Mouse (Mus musculus) T-helper 1 cell (primary cell): ENCODE measurements around the gene Cacna1h.

ENCODE experiments used
- in situ Hi-C: fragments of 300-600 bp; cut with MboI, MseI; formaldehyde crosslinking; loops from one replicate; pipeline ENCODE4 v1.15.1; 2025; ENCODE audit warnings: high pct_unique_total_duplicates

Gene Cacna1h

DNA sequence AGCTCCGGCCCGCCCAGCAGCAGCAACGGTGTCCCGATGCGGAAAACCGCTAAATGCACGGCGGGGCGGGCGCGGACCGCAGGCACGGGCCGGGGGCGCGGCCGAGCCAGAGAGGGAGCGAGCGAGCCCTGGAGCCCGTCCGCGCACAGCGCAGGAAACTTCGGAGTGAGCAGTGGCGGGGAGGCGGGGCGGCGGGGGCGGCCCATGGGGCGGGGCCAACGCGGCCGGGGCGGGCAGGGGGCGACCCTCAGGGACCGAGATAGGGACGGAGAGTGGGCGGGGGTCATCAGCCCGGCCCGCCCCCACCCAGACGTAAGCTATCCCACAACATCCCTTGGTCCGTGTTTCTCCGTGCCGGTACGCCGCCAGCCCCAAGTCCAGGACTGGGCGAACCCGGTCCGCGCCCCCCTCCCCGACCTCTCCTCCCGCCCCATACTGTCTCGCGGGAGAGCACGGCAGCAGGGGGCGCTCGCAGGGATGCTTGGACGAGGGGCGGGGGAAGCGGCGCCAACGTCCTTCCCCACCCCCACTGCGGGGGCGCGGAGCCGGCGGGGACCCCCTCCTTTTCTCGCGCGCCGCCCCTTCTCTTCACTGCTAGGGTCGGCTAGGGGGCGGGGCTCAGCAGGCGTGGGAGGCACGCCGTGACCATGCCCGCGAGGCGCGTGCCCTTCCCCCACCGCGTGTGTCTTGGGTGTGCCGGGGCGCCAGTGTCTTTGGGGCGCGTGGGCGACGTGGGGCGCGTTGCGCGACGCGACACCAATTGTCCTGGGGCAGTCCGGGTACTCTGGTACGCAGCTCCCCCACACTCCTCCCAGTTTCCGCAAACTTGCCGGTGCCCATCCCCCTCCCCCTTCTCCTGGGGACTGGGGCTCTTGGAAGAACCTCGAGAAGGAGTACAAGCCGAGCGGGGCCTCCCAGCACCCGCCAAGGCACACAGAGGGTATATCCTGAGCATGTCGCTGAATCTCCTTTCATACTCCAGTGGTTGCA is at the start of gene Cacna1h:
TSS of gene Cacna1h (minus strand) at position 167 of the 990 bp plus-strand sequence.
- in situ Hi-C loops: no loop called here

DNA sequence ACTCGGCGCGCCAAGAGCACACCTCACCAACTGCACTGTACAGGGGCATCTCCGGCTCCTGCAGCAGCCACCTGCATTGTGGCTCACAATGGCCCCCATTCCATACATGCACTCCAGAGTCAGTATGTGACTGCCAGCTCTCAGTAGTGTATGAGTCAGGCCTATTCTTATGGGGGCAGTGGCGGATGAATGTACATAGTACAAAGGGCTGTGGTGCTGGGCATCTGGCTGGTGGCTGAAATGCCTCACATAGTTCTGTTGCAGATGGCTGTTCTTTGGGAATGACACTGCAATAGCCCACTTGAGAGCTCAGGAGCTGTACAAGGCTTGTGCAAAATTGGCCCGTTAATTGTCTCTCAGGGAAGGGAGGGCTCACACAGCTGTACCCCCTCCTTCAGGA is 48.5 kb upstream of the Cacna1h start:
- in situ Hi-C loops: no loop called here

DNA sequence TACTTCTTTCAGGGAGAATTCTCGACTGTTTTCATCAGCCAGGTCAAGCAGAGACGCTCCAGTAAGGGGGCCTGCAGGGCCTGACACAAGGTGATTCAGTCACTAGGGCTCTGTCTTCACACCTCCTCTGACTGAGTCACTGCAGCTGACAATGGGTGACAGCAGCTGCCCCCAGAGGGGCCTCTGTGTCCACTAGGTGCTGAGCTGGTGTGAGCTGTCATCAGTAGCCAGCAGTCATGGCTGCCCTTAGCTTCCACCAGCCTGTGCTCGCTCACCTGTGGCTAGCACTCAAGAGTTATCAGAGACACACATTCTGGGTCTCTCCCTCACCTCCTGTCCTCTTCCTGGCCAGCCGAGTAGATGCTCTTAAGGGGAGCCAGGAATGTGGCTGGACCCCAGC is 47.2 kb upstream of the Cacna1h start:
- in situ Hi-C loops: no loop called here

DNA sequence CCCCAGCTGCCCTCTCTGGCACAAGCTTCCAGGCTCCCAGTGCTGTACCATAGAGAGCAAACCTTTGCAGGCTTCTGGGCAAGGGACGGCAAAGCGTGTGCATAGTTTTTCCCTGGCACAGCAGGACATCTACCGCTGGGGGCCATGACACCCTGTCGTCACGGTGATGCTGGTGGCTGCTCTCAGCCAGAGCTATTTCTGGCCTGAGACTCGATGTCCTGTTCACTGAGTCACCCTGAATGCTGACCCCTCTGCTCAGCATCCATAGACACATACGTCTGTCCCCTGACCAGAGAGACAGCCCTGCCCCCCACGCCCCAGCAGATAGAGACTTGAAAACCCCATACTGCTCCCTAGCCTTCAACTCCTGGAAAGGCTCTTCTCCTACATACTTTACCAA is 46.6 kb upstream of the Cacna1h start:
- in situ Hi-C loops: no loop called here

DNA sequence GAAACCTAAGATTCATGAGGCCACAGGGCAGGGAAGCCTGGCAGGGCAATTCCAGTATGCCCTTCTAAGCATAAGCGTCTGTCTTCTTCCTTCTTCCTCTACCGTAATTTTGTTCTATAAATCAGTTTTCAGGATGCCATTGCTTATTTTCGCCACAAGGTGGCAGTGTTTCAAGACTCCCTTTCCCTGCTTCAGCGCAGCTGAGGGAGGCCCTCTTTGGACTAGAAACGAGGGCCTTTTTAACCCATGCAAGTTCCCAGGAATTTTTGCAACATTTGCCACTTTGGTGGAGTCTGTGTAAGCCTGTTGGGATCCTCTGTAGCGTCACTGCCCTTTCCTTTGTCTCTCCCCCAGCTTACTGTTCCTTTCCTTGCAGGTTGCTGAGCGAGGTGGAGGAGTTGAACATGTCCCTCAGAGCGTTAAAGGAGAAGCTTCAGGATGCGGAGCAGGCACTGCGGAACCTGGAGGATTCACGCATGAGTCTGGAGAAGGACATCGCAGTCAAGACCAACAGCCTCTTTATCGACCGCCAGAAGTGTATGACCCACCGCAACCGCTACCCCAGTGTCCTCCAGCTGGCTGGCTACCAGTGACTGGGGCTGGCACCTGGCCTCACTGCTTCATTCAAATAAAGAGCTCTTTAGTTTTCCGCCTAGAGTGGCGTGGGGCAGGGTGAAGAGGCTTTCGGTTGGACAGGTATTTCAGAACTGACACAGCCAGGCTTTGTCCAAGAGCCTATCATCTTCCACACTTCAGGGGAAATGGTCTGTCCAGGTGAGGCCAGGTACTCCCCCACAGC is 42.6 kb upstream of the Cacna1h start:
- in situ Hi-C loops: loop anchor here (5.0 kb wide), 1 partner anchor 221 kb away; no protein-coding TSS in a partner anchor

DNA sequence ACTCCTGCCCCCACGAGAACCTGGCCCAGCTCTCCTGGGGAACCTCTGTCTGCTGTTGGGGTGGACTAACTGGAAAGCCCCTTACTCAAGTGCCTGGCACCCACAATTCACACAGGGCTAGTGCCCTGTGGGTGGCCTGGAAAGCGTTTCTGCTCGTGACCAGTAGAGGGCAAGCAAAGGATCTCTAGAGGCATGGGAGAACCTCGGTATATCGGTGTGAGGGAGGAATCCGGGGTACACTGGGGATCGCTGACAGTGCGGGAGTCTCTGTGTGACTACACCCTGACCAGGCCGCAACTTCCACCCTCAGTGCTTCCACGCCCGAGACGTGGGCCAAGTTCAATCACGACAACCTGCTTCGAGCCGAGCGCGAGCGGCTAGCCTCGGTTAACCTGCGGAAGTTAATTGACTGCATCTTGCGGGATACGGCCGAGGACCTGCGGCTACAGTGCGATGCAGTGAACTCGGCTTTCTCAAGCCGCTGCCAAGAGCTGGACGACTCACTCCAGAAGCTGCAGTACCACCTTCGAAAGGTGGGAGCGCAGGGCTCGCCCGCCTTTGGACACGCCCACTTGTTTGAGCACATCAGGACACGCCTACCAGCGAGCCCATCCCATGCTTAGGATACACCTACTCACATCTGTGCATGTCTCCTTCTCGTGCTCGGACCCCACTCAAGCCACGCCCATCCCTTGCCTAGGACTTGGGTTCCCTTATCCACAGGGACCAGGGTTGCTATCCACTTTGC is 40.9 kb upstream of the Cacna1h start:
- in situ Hi-C loops: loop anchor here (5.0 kb wide), 2 partner anchors 72 to 223 kb away; no protein-coding TSS in a partner anchor

DNA sequence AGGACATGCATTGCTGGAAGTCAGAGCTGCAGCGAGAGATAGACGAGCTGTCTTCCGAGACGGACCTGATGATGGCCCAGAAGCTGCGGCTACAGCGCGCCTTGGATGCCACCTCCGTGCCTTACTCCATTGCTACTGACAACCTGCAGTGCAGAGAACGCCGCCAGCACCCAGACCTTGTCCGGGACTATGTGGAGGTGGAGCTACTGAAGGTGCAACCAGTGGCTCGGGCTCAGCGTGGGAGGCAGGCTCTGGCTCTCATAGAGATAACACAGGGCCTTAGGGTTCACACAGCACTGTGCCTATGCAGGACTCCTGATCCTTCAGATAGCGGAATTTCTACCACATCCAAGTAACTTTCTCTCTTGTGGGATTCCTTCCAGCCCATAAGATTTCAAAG is 38.5 kb upstream of the Cacna1h start:
- in situ Hi-C loops: loop anchor here (5.0 kb wide), 1 partner anchor 70 kb away; no protein-coding TSS in a partner anchor

DNA sequence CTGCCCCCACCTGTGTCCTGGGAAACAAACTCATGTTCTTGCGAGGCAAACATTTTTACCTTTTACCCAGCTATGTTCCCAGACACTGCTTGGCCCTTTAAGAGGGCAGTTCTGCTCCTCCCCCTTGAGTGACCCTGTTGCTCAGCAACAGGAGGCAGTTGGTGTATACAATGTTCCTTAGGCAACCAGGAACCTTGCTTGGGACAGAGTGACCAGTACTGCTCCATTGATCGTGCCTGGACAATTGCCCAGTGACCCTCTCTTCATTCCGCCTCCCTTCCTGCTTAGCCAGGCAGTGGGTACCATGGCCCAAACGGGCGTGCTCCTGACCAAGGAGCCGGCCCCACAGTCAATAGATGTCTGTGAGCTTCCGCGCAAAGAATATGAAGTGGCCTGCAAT is 37.8 kb upstream of the Cacna1h start:
- in situ Hi-C loops: loop anchor here (5.0 kb wide), 1 partner anchor 69 kb away; no protein-coding TSS in a partner anchor

DNA sequence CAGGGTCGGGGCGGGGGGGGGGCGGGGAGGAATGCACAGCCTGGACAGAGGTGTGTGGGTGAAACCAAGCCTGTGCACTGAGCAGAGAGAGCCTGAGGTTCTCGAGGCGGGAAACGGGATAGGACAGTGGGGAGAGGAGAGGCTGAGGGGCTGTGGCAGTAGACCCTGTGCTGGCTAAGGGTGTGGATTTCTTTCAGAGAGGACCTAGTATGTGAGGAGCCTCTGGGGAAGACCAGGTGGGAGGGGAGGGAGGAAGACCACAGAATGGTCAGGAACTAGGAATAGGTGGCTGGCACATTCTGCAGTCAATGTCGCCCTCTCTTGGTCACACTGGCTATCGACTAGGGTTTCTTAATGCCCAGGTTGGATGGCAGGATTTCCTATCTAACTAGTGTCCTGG is 36.2 kb upstream of the Cacna1h start:
- in situ Hi-C loops: loop anchor here (5.0 kb wide), 1 partner anchor 67 kb away; no protein-coding TSS in a partner anchor

DNA sequence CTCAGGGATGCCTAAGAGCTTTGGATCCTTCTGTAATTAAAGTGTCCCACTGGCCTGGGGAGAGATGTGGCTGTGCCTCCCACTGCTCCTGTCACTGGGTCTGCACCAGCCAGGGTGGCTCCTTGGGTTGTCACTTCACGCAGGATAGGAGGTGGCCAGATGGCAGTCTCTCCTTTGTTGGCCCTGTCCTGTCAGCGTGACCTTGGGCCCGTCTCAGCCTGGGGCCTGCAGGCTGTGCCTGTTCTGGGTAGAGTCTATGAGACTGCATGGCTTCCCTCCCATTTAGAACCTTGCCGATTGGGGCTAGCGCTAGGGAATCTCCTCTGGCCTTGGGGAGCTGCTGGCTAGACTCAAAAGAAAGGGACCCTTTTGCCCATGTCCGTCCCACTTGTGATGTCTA is 34.7 kb upstream of the Cacna1h start:
- in situ Hi-C loops: no loop called here

DNA sequence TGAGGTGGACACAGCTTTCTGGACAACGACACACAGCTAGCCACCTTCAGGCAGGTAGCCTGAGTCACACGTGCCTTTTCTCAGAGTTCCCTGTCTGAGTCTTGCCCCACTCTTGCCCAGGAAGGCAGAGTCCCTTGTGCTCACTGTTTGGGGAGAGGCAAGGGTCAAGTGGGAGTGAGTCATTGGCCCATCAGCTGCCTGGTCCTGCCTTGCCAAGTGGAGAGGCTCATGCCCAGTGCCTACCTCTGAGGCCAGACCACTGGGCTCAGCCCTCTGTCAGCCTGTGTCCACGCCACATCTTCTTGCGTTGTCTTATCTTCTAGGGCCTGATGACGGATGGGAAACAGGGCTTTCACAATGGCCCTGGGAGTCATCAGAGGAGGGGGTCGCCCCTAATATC is 34.2 kb upstream of the Cacna1h start:
- in situ Hi-C loops: no loop called here

DNA sequence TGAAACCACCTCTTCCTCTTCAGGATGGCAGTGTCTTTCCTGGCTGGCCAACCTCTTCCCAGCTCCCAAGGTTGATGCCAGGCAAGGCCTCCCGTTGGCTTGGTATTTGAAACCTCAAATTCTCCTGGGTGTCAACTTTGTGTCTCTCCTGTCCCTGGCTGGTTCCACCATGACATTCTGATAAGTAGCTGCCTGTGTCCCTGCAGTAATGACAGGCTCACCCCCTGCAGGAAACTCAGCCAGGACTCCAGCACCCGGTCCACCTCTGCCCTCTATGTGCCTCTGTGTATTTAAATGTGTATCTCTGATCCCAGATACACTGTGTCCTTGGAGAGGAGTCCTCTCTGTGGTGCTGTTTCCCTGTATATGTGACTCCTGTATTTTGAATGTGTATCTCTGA is 32.7 kb upstream of the Cacna1h start:
- in situ Hi-C loops: no loop called here

DNA sequence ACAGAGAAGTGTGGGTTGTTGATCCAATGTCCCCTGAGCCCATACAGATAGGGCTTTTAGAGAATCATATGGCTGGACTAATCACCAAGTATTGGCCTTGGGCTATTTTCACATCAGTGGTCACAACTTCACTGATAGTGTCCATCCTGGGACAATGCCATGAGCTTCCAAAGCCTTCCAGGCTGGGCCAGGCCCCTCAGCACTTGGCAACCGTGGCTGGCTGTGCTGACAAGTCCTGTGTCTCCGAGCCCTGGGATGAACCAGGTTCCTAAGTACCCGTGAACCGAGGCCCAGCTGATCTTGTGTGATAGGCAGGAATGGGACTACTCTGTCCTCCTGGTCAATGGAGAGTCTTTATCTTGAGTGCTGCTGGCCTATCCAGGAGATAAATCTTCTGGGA is 30.5 kb upstream of the Cacna1h start:
- in situ Hi-C loops: no loop called here

DNA sequence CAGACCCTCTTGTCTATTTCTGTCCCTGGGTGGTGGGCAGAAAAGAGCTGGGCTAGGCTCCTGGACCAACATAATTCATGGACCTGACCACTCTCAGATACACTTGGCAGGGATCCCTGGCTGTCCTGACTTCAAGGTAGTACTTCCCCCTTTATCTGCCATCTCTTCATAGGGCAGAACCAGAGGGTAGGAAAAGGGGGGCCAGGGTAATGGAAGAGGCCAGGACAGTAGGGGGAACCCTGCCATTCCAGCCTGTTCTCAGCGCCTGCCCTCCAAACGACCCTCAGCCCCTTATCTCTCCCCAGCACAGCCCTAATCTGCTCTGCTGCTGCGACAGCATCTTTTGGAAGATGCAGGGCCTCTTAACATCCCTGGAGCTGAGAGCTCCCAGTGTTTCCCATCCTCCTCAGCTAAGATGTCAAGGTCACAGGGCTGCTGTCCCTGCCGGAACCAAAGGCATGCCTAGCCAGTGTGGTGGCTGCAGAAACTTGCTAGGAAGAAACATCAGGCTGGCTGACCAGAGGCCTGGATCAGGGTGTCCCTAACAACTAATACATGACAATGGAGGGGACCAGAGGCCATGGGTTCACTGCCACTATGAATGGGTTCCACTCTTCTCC is 29.9 kb upstream of the Cacna1h start:
- in situ Hi-C loops: no loop called here

DNA sequence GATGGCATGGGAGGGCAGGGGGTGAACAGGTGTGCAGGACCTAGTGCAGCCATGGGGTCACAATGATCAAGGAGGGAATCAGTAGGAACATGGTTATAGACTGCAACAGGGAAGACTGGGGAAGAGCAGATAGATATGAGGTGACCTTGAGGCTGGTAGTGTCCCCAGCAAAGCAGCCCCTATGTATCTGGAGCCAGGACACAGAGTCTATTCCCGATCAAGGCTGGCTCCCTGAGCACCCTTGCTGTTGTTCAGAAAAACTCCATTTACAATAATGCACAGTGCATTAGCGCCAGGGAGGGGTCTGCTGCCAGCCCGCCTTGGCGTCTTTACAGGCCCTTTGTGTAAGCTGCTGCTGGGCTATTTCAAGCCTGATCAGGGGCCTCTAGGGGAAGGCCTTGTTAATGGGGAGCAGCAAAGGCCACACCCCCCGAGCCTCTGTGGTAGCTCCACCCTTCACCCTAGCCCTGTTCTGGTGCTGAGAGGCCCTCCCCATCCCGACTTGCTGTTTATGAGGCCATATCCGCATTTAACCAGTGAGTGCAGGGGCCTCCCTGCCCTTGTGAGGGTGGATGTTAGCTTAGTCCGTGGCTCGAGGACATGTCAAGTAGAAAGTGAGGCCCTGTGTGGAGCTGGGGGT is 28.8 kb upstream of the Cacna1h start:
- in situ Hi-C loops: no loop called here

DNA sequence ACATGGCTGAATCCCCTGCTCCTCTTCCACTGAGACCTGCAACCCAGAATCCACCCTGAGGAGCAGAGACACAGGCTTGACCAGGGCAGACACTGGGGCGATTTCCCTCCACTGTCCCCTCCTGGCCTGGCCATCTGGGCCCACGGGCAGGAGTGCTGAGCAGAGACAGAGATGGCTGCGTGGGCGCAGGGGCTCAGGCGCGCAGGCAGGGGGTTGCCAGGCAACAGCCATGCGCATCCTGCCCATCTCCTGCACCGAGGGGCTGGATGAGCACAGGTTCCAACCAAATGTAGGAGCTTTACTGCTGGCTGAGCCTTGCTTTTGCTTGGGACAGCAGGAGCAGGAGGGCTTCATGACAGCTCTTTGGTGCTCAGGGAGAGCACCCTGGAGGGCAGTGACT is 23.0 kb upstream of the Cacna1h start:
- in situ Hi-C loops: no loop called here

DNA sequence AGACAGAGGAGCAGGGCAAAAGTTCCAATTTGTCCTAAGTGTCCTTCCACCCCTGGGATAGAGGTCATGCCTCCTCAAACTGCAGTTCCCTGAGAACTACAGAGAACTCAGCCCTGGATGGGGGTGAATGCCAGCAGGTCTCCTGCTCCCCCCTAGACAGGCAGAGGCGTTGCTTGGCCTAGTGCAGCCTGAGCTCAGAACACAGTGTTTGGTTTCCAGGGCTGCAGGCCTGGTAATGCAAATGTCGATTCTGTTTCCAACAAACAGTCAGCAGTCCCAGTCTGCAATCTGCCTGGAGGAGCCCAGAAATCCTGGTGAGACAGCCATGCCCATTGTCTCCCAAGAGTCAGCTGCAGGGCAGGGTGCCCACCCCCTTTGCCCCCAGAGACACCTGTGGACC is 20.7 kb upstream of the Cacna1h start, which contains the start of gene Tekt4:
TSS of gene Tekt4 (plus strand) at position 344 of the 400 bp plus-strand sequence.
- in situ Hi-C loops: no loop called here

DNA sequence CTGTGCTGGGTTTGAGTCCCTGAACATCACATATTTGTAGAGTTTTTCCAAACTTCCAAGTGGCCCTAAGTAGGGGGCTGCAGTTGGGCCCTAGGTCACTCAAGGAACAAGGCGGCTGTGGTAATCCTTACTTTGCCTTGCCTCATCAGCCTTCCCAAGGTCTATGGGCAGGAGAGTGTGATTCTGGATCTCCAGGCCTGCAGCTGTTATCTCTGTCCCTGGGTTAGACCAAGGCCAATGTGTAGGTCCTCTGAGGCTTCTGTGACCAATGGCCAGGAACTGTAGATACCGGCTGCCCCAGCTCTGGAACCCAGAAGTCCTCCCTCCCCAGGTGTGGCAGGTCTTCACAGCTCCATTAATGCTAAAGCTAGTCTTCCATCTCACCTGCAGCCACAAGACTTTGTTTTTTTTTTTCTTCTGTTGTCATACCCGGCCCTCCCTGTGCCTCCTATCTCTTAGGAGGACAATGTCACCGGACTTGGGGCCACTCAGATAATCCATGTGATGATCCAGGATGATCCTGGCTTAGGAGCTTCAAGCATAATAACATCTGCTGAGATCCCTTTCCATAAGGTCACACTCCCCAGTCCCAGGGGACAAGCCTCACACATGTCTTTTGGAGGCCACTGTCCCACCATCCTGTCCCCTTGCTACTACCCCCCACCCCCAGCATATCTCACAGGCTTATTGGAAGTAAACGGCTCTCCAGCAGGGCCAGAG is 18.8 kb upstream of the Cacna1h start:
- in situ Hi-C loops: no loop called here

DNA sequence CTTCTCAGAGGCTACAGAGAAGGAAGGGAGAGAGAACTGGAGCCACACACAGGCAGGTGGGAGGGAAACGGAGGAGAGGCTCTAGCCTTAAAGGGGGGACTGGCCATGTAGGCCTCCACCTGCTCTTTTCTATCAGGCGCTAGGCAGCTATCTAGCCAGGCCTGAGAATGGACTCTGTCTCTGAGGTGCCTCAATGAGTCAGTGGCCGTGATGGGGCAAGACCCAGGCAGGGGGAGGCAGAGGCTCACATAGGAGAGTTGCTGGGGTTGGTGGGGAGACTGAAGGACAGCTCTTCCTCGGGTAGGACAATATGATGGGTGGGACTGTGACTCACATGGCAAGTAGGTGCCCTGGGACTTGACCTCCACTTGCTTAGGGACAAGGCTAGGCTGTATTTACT is 16.7 kb upstream of the Cacna1h start:
- in situ Hi-C loops: no loop called here

DNA sequence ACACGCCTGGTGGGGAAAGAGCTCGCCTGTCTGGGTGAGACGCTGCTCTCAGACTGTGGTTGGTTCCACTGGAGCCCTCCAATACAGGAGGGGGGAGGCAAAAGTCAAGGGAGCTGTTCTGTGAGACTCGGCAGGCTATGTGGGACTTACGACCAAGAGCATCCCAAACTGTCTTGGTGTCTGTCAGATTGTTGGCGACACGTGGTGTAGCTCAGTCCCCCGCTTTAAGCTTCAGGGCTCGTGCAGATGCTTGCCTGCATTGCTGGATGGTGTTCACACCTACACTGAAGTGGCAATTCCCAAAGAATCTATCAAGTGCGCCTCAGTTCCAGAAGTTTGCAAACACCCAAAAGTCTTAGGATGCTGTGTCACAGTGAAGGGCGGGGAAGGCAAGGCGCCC is 14.3 kb upstream of the Cacna1h start:
- in situ Hi-C loops: no loop called here
